Mouse (Mus musculus): ENCODE data around the gene Rrp7a. TPM values are rescaled to one million over a fixed set of nuclear protein-coding genes. Genes with fewer than 3 reads are reported as not detected.
A peak's percentile ranks its signal among the peaks of the same experiment; 100 is the strongest.

Gene Rrp7a
- total RNA-seq, 1 experiment: 114 TPM

GRCm38 (mm10) chr15:83083530-83083929 is 39.1 kb downstream of the Rrp7a start:
- TF ChIP-seq MAFK (IDR thresholded peaks at IDR 0.05; ENCODE audit: insufficient read depth, low read depth, low read length): no peak
- no peak for TF ChIP-seq ZC3H11A (IDR thresholded peaks at IDR 0.05; ENCODE audit: borderline replicate concordance, low read depth, low read length)
- no peak for TF ChIP-seq ZNF384 (IDR thresholded peaks at IDR 0.05; ENCODE audit: low read depth, low read length)
- TF ChIP-seq HCFC1 (IDR thresholded peaks at IDR 0.05; ENCODE audit: borderline replicate concordance, insufficient read depth, low read length): no peak
- Histone ChIP-seq H3K36me3 (ENCODE audit: control insufficient read depth, insufficient read depth, low read length, poor library complexity, severe bottlenecking) (no peaks in the 10 kb centered on the region), H3K9ac (ENCODE audit: insufficient read depth, low read depth, low read length, poor library complexity, severe bottlenecking) (no peak overlapping the region), H3K9me3 (ENCODE audit: control insufficient read depth, insufficient read depth, low read depth, low read length) (no peaks in the 10 kb centered on the region), H3K4me3 (ENCODE audit: insufficient read depth in 1 of 2, low read depth in 1 of 2, low read length in 2 of 2, poor library complexity in 1 of 2, severe bottlenecking in 1 of 2) (no peak overlapping the region), H3K27ac (ENCODE audit: insufficient read depth, low read depth, low read length, poor library complexity, severe bottlenecking) (no peak overlapping the region), H3K4me1 (ENCODE audit: control insufficient read depth in 2 of 2, insufficient read depth in 2 of 2, low read length in 2 of 2, poor library complexity in 1 of 2) (peaks cover 1 to 6% of the 10 kb centered on the region in 2 experiments; a peak in 1 of 4 replicates)
- no peak for DNase-seq (ENCODE audit: low read depth, low spot score)
- in situ Hi-C loops (cut with MboI; ENCODE audit: low sequenced_read_pairs in 2 of 2, unreplicated experiment in 2 of 2): no loop called here

- H3K4me3 ChIP-seq (ENCODE audit: insufficient read depth in 1 of 2, low read depth in 1 of 2, low read length in 2 of 2, poor library complexity in 1 of 2, severe bottlenecking in 1 of 2): no peak overlapping the region
- H3K9me3 ChIP-seq (ENCODE audit: control insufficient read depth, insufficient read depth, low read depth, low read length): no peaks in the 10 kb centered on the region
- H3K9ac ChIP-seq (ENCODE audit: insufficient read depth, low read depth, low read length, poor library complexity, severe bottlenecking): no peak overlapping the region
- H3K4me1 ChIP-seq (ENCODE audit: control insufficient read depth in 2 of 2, insufficient read depth in 2 of 2, low read length in 2 of 2, poor library complexity in 1 of 2): no peaks in the 10 kb centered on the region
- TF ChIP-seq ZC3H11A (IDR thresholded peaks at IDR 0.05; ENCODE audit: borderline replicate concordance, low read depth, low read length) (no peak), CHD2 (IDR thresholded peaks at IDR 0.05; ENCODE audit: low read depth, low read length) (no peak), ZNF384 (IDR thresholded peaks at IDR 0.05; ENCODE audit: low read depth, low read length) (no peak)
- DNase-seq (ENCODE audit: low read depth, low spot score): no peak
- in situ Hi-C loops (cut with MboI; ENCODE audit: low sequenced_read_pairs in 2 of 2, unreplicated experiment in 2 of 2): no loop called here
- no peak overlapping the region for H3K27ac ChIP-seq (ENCODE audit: insufficient read depth, low read depth, low read length, poor library complexity, severe bottlenecking)
- H3K36me3 ChIP-seq (ENCODE audit: control insufficient read depth, insufficient read depth, low read length, poor library complexity, severe bottlenecking): no peaks in the 10 kb centered on the region
Measured at GRCm38 (mm10) chr15:83075607-83076525, 46.7 kb downstream of the Rrp7a start.

GRCm38 (mm10) chr15:83074179-83074578 is 48.4 kb downstream of the Rrp7a start:
- Histone ChIP-seq H3K4me3 (ENCODE audit: insufficient read depth in 1 of 2, low read depth in 1 of 2, low read length in 2 of 2, poor library complexity in 1 of 2, severe bottlenecking in 1 of 2) (no peak overlapping the region), H3K4me1 (ENCODE audit: control insufficient read depth in 2 of 2, insufficient read depth in 2 of 2, low read length in 2 of 2, poor library complexity in 1 of 2) (no peaks in the 10 kb centered on the region), H3K27ac (ENCODE audit: insufficient read depth, low read depth, low read length, poor library complexity, severe bottlenecking) (no peak overlapping the region), H3K36me3 (ENCODE audit: control insufficient read depth, insufficient read depth, low read length, poor library complexity, severe bottlenecking) (no peaks in the 10 kb centered on the region), H3K9me3 (ENCODE audit: control insufficient read depth, insufficient read depth, low read depth, low read length) (no peaks in the 10 kb centered on the region), H3K9ac (ENCODE audit: insufficient read depth, low read depth, low read length, poor library complexity, severe bottlenecking) (no peak overlapping the region)
- no peak for TF ChIP-seq CHD2 (IDR thresholded peaks at IDR 0.05; ENCODE audit: low read depth, low read length)
- TF ChIP-seq MAFK (IDR thresholded peaks at IDR 0.05; ENCODE audit: insufficient read depth, low read depth, low read length): no peak
- no peak for TF ChIP-seq ZC3H11A (IDR thresholded peaks at IDR 0.05; ENCODE audit: borderline replicate concordance, low read depth, low read length)
- no peak for TF ChIP-seq ZNF384 (IDR thresholded peaks at IDR 0.05; ENCODE audit: low read depth, low read length)
- no peak for TF ChIP-seq HCFC1 (IDR thresholded peaks at IDR 0.05; ENCODE audit: borderline replicate concordance, insufficient read depth, low read length)
- in situ Hi-C loops (cut with MboI; ENCODE audit: low sequenced_read_pairs in 2 of 2, unreplicated experiment in 2 of 2): loop anchor here in 1 of 2 experiments (25.0 kb wide), 1 partner anchor 787 kb away; the partner anchor contains the start of gene Wbp2nl
- DNase-seq (ENCODE audit: low read depth, low spot score): no peak

GRCm38 (mm10) chr15:83071752-83072151 is 50.8 kb downstream of the Rrp7a start:
- DNase-seq (ENCODE audit: low read depth, low spot score): no peak
- TF ChIP-seq CHD2 (IDR thresholded peaks at IDR 0.05; ENCODE audit: low read depth, low read length) (no peak), HCFC1 (IDR thresholded peaks at IDR 0.05; ENCODE audit: borderline replicate concordance, insufficient read depth, low read length) (no peak), ZC3H11A (IDR thresholded peaks at IDR 0.05; ENCODE audit: borderline replicate concordance, low read depth, low read length) (peak; percentile 55)
- Histone ChIP-seq H3K4me1 (ENCODE audit: control insufficient read depth in 2 of 2, insufficient read depth in 2 of 2, low read length in 2 of 2, poor library complexity in 1 of 2) (no peaks in the 10 kb centered on the region), H3K36me3 (ENCODE audit: control insufficient read depth, insufficient read depth, low read length, poor library complexity, severe bottlenecking) (no peaks in the 10 kb centered on the region), H3K9me3 (ENCODE audit: control insufficient read depth, insufficient read depth, low read depth, low read length) (no peaks in the 10 kb centered on the region), H3K9ac (ENCODE audit: insufficient read depth, low read depth, low read length, poor library complexity, severe bottlenecking) (no peak overlapping the region), H3K4me3 (ENCODE audit: insufficient read depth in 1 of 2, low read depth in 1 of 2, low read length in 2 of 2, poor library complexity in 1 of 2, severe bottlenecking in 1 of 2) (no peak overlapping the region), H3K27ac (ENCODE audit: insufficient read depth, low read depth, low read length, poor library complexity, severe bottlenecking) (no peak overlapping the region)
- in situ Hi-C loops (cut with MboI; ENCODE audit: low sequenced_read_pairs in 2 of 2, unreplicated experiment in 2 of 2): loop anchor here in 1 of 2 experiments (25.0 kb wide), 1 partner anchor 784 kb away; the partner anchor contains the start of gene Wbp2nl

Data from ES-E14 (cell line).